Mouse (Mus musculus): ENCODE data around the gene Lilra6.
"Not testable (repeated sequence)": the region's sequence is repeated elsewhere in the genome, so short reads cannot be mapped to it uniquely, and the experiment has no call there.

DNA sequence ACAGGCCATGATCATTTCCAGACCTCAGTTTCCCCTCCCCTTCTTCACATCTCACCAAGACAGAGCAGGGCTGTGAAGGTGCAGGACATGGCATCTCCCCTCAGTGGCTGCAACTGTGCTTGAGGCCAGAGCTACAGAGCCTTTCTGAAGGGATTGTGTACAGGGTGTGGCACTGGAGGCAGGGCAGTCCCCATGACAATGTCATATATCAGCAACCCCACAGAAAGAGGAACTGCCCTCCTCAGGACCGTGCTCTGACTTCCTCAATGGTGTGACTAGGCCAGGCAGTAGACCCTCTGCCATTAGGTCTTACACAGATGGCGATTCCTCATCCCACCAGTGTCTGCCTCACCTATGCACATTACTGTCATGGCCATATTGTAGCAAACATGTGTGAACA lies at the start of gene Lilra6:
- not testable (repeated sequence) for TF ChIP-seq CTCF (IDR thresholded peaks at IDR 0.05; ENCODE audit: low read depth); EP300 (optimal IDR thresholded peaks at IDR 0.05)

All from stomach, postnatal 0 days (tissue).